Mouse (Mus musculus) monocyte, adult 2 months (primary cell): ENCODE data around the gene Fam129a.
"Not testable (repeated sequence)": the region's sequence is repeated elsewhere in the genome, so short reads cannot be mapped to it uniquely, and the experiment has no call there.

Source experiments
- DNase-seq, 2 experiments: peaks; one replicate each; pipeline ENCODE4 v3.0.0; 2022; ENCODE audit warnings: low spot score in 2 of 2, low read depth in 1 of 2

Fam129a gene

DNA sequence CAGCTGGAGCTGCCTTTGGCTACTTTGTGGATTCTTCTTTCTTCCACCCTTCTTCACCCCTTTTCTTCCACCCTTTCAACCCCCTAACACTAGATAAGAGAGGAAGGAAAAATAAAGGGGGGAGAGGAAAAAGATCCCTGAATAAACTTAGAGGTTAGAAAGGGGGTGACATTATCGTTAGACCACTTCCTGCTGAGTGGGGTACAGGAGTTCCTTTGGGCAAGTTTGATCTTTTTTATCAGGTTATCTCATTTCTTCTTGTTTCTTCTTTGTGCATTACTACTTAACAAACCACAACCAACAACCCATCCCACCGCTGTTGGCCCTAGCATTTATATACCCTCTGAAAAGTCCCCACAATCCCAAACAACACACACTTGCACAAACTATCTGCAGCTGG lies 154.6 kb downstream of the Fam129a start:
- DNase-seq, result no peak

DNA sequence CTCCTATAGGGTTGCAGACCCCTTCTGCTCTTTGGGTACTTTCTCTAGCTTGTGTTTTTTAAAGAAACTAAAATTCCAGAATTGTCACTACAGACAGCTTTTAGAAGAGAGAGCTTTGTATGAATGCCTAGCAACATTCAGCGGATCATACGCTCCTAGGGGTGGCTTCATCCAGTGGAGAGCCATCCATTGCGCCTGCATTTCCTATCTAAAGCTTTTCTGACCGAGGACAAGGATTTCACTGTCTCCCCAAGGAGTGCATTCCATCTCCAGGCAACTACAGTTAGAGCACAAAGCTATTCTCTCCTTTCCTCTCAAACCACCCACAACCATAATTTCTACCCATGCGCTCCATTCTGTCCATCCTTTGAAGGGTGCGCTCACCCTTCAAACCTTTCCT lies 155.4 kb downstream of the Fam129a start:
- no peak for DNase-seq

DNA sequence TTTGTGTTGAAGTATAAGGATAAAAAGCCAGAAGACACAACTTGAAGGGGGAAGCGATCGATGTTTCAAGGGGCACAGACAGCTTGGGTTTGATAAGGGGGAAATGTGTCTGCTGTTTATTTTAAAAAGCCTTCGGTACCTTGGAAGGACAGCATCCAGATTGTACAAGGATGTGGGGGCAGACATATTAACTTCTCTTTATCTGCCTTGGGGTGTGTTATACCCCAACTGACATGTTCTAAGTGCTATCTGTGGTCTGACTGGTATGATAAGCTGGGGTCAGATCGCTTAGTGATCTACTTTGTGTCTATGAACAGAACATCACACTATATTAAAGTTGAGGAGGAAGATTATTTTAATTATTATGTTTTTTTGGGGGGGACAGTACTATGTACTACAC lies 157.2 kb downstream of the Fam129a start:
- DNase-seq, result no peak

DNA sequence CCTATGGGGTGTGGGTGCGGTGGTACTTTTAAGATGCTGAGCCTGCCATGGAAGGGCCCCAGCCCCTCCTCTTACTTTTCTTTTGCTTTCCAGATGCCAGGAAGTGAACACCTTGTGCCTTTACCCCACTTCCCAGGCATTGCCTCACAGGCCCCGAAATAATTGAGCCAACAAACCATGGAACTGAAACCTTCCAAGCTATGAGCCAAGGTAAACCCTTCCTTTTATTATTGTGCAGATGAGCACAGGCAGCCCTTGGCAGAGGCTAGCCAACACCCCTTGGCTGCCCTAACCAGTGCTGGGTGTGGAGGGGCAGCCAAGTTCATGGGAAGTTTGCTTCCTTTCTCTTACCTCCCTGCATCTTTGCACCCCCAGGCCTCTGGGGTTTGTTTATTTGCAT lies 166.2 kb downstream of the Fam129a start:
- no peak for DNase-seq

DNA sequence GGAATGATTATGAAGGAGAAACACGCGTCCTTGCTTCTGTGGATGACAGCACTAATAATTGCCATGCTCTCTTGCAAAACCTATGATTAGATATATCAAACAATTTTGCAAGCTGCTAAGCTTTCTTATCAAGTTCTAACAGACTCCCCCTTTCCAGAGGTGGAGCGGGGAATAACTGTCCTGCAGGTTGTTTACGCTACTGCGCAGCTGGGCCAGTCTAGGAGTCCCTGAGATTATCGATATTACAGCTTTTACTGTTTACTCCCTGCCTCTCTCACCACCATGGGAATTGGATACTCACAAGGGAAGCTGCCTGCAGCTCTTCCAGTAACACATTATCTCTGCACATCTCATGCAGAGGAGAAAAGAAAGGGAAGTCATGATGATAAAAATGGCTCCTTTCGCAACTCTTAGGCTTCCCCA lies 170.2 kb downstream of the Fam129a start:
- no peak for DNase-seq

DNA sequence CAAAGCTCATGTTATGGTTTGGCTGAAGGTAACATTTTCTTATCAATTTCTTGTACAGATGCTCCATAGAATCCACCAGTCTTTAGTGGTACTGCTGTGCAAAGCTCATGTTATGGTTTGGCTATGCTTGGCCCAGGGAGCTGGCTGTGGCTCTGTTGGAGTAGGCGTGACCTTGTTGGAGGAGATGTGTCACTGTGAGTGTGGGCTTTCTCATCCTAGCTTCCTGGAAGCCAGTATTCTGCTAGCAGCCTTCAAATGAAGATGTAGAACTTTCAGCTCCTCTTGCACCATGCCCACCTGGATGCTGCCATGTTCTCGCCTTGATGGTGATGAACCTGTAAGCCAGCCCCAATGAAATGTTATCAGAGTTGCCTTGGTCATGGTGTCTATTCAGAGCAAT lies 178.9 kb downstream of the Fam129a start:
- not testable (repeated sequence) for DNase-seq

DNA sequence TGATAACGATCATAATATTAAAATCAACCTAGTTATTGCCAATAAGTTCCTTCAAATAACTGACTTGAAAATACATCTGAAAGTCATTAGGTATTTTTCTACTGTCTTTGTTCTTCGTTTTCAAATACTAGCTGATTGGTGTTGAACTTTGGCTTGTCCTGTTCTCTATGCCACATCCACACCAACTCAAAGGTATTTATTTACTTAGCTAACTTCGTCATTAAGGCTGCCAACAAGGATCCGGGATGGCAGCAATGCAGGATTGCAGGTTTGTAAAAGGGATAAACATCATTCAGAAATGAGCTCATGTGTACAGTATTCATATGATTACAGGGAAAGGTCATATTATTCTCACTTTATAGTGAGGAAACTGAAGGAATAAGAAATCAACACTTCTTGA lies 182.0 kb downstream of the Fam129a start:
- DNase-seq, result no peak

DNA sequence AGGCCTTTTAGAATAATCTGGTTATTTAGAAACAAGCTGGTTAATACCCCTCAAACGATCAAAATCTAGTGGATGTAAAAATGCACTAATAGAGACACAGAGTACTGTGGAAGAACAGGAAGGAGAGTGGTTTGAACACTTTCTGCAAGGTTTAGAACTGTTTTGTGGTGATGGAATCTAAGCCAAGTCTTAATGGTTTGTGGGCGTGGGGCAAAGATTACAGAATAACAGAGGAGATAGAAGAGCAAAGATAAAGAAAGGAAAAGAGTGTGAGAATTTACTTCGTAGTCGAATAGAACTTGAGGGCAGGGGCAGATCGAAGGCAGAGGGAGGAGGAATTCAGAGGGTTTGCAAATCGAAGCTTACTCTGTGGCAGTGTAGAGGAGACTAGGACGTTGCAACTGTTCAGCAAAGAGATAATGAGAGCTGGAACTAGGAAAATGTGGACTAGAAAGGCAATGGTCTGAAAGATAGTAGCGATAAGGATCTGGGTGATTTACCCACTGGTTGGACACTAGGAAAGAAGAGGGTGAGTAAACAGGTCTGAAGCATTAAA lies 182.5 kb downstream of the Fam129a start:
- DNase-seq, result no peak

DNA sequence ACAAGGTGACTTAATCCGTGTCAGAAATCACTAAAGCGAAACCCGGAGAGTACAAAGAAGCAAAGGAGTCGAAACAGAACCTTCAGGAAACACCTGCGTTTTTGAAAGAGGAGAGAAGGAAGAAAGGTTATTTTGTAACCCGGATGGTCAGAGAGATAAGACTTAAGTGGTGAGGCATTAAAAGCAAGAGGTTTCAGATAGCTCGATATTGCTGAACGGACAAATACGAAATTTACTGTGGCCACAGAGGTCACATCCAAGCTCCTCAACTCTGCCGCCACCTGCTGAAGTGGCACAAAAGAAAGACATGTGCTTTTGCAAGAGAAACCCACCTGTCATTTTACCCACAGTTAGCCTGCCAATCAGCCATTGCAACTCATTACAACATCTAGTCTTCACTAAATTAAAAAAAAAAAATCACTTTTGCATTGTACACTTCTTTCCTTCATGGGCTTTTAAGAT lies 183.1 kb downstream of the Fam129a start:
- no peak for DNase-seq

DNA sequence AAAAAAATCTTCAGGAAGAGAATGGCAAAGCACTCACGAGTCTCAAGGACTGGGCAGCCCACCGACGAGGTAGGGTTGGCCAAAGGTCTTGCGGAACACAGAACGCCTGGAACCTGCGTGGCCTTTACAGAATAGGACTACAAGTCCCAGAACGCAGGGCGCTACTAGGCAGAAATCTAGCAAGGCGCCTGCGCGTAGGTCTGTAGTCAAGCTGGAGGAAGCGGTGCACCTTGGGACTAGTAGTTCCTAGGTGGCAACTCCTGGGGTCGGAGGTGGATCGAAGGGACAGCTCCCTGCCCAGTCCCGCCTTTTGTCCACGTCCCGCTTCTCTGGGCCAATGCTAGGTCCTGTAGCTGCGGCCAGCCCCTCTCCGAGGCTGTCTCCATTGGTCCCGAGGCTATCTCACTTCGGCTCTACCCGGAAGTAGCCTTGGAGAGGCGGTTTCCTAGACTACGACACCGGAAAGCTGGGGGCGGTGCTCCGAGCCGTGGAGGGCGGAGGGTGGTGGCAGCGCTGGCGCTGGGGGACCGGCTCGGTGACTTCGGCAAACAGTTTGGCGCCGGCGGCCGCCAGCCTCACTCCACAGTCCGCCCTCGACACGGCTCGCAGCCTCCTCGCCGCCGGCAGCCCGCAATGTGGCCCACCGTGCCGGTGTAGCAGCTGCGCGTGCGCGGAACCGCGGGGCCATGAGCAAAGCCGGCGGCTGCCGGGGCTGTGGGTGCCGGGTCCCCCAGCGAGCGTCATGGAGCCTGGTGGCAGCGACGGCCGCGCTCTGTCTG lies 184.1 kb downstream of the Fam129a start, which contains the start of gene Edem3:
Gene Edem3, plus strand, starts transcription at position 491 of the 779 bp plus-strand sequence.
- DNase-seq, result peak; percentile 94 to 98

DNA sequence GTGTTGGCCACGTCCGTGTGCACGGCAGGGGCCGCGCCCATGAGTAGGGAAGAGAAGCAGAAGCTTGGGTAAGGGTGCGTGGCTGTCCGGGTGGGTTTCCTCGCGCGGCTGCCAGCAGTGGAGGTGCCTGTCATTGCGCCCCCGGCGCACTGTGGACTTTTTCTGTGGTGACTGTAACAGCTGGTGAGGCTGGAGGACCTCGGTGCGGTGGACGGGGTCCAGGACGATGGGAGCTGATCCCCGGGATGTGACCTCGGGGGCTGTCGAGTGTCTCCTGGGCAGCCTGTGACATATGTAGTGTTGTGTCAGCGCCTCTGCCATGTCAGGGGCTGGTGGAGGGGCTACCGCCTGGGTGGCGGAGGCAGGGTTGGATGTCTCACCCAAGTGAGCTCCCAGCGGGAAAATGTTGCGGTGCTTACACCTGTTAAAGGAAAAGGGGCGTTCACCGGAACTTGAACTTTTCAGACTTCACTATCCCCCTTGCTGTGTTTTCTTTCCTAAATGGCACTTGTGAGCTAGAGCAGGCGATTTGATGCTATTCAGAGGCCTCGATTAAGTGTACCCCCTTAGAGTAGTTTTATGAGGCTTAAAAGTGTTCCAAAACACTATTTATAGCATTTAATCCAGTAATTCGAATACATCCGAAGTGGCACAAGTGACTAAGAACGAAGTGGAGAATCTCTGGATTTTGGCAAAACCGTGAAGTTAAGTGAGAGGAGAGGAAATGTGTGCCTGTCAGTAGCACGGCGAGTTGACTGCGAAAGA lies 184.9 kb downstream of the Fam129a start:
- no peak for DNase-seq

DNA sequence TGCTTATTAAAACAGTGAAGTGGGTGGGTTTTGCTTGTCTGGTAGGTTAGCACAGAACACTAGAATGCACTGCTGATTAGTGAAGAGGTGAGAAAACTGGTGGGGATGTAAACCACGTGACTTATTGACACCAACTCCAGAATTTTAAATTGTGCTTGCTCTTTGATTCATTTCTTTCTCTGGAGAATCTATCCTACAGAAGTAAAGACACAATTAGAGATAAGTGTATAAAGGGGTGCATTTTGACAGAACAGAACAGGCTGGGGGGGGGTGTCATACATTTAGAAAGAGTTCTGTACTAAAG lies 185.4 kb downstream of the Fam129a start:
- DNase-seq, result no peak

DNA sequence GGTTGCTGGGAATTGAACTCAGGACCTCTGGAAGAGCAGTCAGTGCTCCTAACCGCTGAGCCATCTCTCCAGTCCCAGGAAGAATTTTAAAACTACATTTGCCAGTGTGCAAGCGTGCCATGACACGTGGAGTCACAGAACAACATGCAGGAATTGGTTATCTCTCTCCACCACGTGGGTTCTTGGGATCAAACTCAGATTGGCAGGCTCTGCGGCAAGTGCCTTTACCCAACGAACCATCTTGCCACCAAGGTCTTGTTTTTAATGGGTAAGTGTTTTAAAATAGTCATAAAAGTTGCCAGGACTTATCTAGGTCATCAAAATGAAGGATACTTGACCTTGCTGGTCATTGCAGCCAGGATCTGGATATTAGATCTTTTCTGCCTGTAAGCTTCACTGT lies 187.3 kb downstream of the Fam129a start:
- DNase-seq, result no peak

DNA sequence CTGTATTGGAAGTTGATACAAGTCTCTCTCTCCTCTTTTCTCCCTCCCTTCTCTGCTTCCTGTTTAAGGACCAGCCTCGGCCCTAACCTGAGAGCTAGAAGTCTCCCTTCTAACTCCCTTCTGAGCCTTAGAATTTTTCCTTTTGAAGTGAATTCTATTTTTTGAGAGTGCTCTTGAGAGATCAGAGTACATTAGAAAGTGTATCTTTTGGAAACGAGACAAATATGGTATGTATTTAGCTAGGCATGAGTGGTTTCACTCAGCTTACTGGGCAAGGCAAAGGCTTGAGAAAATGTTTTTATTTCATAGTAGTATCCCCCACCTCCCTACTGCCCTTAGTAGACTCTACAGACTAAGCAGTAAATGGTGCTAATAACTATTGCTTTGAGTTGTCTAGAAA lies 188.0 kb downstream of the Fam129a start:
- no peak for DNase-seq

DNA sequence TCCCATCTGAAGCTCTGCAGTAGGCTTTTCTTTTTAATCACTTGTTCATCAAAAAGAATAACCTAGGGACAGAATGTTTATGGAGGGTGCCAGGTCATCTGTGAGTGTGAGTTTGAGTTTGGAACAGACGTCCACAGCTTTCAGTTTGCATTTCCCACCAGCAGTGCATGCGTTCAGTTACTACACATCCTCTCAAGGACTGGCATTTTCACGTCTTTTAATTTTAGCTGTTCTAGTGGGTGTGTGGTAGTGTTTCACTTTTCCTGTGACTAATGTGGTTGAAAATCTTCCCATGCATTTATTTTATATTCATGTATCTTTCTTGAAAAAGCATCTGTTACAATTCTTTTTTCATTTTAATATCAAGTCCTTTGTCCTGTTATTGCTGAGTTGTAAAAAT lies 193.2 kb downstream of the Fam129a start:
- DNase-seq, result no peak

DNA sequence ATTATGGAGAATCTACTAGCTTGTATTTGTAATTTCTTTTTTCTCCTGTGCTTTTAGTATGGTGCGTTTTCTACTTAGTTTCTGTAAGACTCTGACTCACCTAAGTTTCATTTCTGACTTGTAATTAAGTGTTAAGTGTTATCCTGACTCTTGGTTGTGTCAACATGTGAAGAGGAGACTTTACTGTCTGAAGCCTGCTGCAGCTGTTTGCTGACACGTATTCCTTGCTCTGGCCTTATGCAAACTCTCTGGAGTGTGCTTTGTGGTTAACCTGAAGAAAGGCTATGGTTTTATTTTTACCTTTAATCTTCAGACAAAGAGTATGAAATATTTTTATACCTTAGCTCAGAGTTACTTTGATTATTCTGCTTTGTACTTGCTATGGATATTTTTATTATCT lies 195.2 kb downstream of the Fam129a start:
- no peak for DNase-seq

DNA sequence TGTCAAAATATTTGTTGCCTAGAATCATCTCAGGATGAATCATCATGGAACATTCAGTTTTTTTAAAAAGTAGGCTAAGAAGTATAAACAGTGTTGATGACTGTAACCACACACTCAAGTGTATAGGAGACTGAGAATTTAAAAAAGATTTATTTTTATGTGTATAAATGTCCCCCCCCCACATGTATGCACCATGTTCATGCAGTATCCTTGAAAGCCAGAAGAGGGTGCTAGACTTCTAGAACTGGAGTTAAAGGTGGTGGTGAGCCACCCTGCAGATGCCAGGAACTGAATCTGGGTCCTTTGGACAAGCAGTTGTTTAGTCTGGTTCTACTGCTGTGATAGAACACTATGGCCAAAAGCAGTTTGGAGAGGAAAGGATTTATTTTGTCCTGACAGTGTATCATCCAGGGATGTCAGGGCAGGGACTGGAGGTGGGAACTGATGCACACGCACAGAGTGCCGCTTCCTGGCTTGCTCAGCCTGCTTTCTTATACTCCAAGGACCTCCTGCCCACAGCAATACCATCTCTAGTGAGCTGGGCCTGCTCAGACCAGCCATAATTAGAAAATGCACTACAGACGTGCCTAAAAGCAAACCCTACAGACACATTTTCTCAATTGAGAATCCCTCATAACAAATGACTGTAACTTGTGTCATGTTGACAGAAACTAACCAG lies 196.1 kb downstream of the Fam129a start:
- no peak for DNase-seq

DNA sequence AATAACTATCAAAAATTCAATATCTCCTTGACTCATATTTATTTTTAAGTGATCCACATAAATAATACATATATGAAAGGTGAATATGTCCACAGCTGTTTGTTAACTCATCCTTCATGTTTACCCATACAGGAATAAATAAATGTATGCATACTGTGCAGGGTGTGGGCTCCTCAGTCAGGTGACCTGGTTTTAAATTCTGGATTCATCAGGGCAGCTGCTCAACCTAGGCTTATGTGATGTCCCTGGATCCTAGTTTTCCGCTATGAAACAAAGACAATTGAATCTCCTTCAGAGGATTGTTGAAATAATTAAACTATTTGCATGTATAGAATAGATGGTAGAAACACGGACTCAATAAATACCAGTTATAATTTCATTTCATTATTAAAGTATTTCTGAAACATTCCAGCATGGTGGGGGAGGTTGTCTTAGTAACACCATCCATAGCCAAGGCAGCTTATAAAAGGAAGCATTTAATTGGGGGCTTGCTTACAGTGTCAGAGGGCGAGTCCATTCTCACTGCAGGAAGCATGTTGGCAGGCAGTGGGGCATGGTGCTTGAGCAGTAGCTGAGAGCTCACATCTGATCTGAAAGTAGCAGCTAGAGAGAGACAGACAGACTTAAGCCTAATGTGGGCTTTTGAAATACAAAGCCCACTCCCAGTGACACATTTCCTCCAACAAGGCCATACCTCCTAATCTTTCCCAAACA lies 198.4 kb downstream of the Fam129a start:
- DNase-seq, result no peak
